Mouse (Mus musculus): ENCODE results near the gene Tbx10.
"Not testable (repeated sequence)": the region's sequence is repeated elsewhere in the genome, so short reads cannot be mapped to it uniquely, and the experiment has no call there.

DNA sequence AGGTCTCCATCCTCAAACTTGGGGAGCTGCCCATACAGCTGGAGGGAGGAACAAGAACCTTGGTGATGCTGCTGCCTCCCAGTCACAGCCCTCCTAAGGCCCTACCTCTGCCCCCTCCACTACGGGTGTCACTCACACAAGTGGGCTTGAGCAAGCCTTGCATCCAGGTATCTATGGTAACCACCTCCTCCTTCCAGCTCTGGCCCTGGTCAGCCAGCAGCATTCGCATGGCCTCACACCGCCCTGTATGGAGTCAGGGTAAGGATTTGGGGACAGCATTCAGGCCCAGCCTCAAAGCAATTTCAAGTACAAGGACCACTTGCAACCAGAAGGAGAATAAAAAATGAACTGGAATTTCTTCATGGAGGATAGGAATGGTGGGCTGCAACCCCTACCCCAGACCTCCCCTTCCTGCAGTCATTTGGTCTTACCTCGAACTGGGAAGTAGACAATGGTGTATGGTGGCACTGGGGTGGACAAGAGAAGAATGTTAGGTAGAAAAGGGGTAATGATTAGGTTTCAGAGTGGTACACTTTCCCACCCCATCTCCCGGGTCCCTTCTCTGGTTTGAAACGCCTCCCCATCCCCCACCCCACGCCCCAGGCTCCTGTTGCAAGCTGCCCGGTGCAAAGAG is 44.7 kb downstream of the Tbx10 start:
- TF ChIP-seq ZNF384 (IDR thresholded peaks at IDR 0.05; ENCODE audit: low read depth, low read length); MAFK (IDR thresholded peaks at IDR 0.05; ENCODE audit: insufficient read depth, low read depth, low read length); ZC3H11A (IDR thresholded peaks at IDR 0.05; ENCODE audit: borderline replicate concordance, low read depth, low read length); HCFC1 (IDR thresholded peaks at IDR 0.05; ENCODE audit: borderline replicate concordance, insufficient read depth, low read length); CHD2 (IDR thresholded peaks at IDR 0.05; ENCODE audit: low read depth, low read length): not testable (repeated sequence)
